Mouse (Mus musculus) ES-E14 (cell line): ENCODE measurements around the gene Plekho1.

Experiments
- CHD2 ChIP-seq: IDR thresholded peaks from 2 replicates; pipeline ENCODE4 v1.6.1; 2014; ENCODE audit warnings: mild to moderate bottlenecking, low read depth, low read length, inconsistent platforms
- HCFC1 ChIP-seq: IDR thresholded peaks from 2 replicates; pipeline ENCODE4 v1.6.1; 2012; ENCODE audit warnings: low read length, inconsistent platforms, borderline replicate concordance; ENCODE audit not compliant: insufficient read depth
- MAFK ChIP-seq: IDR thresholded peaks from 2 replicates; pipeline ENCODE4 v1.6.1; 2014; ENCODE audit warnings: mild to moderate bottlenecking, low read depth, low read length, inconsistent platforms; ENCODE audit not compliant: insufficient read depth

DNA sequence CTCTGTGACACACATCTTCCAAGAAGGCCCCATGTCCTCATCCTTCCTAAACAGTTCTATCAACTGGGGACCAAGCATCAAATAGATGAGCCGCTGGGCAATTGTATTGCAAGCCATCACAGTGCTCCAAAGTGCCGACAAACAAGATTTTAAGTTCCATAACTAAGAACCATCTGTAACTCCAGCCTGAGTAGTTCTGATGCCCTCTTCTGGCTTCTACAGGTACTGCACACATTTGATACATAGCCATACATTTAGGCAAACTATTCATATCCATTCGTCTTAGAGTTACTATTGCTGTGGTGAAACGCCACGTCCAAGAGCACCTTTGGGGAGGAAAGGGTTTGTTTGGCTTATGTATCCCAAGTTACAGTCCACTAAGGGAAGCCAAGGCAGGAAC is 36.7 kb downstream of the Plekho1 start:
- TF ChIP-seq CHD2, result no peak
- no peak for TF ChIP-seq MAFK
- no peak for TF ChIP-seq HCFC1
